Mouse (Mus musculus): ENCODE data around the gene Trio. TPM values are rescaled to one million over a fixed set of nuclear protein-coding genes. Genes with fewer than 3 reads are reported as not detected.
"Not testable (repeated sequence)": the region's sequence is repeated elsewhere in the genome, so short reads cannot be mapped to it uniquely, and the experiment has no call there.

Gene Trio
- polyA plus RNA-seq, 1 experiment from 2014 or later = 38.4 TPM

DNA sequence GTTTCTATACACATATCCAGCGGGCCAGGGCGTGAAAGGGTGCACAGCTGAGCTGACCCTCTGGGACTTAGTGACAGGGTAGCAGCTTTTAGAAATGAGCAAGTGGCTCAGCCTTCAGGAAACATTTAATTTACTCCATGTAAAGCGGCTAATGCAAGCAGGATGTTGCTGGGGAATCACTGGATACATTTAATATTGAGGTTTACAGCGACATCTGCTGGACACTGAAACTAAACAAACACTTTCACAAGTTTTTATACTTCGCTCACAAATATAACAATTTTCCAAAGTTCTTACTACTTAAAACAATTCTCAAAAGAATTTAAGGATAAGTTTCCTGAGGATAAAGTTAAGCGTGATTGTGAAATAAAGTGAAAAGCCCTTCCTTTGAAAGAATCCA lies 174.3 kb downstream of the Trio start:
- 78% methylated on average over 6 of the region's 6 CpGs for WGBS
- Histone ChIP-seq H3K4me3 (no peak overlapping the region), H3K4me1 (peaks cover 2% of the 10 kb centered on the region; the same call in 1 of the 2 replicates), H3K27ac (no peak overlapping the region), H3K27me3 (ENCODE audit: low read depth, poor library complexity, severe bottlenecking) (no peaks in the 10 kb centered on the region), H3K9me3 (replicated peaks) (no peaks in the 10 kb centered on the region), H3K36me3 (peaks cover 94% of the 10 kb centered on the region)
- no peak for DNase-seq (ENCODE audit: low spot score)

DNA sequence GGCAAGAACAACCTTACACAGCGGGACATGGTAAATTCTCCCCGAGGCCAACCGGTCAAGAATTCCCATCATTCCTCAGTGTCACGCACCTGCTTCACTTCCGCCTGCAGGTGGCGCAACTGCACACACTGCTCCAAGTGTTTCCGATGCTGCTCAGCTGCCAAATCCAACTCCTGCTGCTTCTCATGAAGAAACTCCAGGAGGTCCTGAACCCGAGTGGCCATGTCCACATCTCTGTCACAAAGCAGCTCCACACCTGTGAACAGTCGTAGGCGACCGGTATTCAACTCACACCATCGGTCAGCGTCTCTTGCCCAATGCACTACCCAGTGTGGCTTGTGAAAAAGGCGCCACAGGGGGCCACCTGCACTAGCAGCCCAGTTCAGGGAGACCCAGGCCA lies 174.7 kb downstream of the Trio start:
- Histone ChIP-seq H3K9me3 (replicated peaks) (no peaks in the 10 kb centered on the region), H3K27me3 (ENCODE audit: low read depth, poor library complexity, severe bottlenecking) (no peaks in the 10 kb centered on the region), H3K4me3 (no peak overlapping the region), H3K4me1 (peaks cover under 1% of the 10 kb centered on the region; the same call in 1 of the 2 replicates), H3K27ac (no peak overlapping the region), H3K36me3 (peaks cover 94% of the 10 kb centered on the region)
- DNase-seq (ENCODE audit: low spot score) = peak; percentile 51
- 89% methylated on average over 14 of the region's 14 CpGs for WGBS

DNA sequence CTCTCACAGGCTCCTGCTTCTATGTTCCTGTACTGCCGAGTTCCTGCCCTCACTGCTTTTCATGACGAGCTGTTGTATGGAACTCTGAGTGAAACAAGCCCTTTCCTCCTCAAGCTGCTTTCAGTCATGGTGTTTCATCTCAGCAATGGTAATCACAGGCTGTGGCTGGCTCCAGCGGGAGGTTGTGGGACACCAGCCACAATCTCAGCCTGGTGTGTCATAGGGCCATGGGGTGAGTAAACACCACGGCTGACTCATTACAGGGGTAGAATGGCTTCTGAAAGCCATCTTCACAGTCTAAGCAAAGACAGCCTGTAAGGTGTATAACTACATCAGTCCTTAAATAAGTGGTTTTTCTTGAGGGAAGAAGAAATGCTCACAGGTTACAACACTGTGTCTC lies 175.7 kb downstream of the Trio start:
- WGBS = 96% methylated on average over 4 of the region's 4 CpGs
- Histone ChIP-seq H3K27me3 (ENCODE audit: low read depth, poor library complexity, severe bottlenecking) (no peaks in the 10 kb centered on the region), H3K4me3 (no peak overlapping the region), H3K36me3 (peaks cover 94% of the 10 kb centered on the region), H3K27ac (no peak overlapping the region), H3K4me1 (no peaks in the 10 kb centered on the region), H3K9me3 (replicated peaks) (no peaks in the 10 kb centered on the region)
- no peak for DNase-seq (ENCODE audit: low spot score)

DNA sequence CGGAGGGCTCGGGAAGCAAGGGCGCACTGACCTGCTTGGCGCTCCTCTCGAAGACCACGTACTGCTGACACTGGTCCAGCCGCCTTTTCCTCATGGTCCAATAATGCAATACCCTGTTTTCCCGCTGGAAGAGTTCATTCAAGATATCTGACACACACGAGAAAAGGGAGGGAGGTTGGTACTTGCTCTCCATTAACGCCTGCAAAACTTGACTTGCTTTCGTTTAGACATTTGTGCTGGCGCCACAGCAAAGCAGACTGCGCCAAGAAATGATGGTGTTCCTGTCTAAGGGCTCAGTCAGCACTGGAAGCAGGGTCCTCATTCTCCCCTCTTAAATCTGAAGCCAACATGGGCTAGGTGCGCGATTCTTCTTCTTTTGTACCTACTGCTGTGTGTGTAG lies 184.0 kb downstream of the Trio start:
- no peaks in the 10 kb centered on the region for H3K27me3 ChIP-seq (ENCODE audit: low read depth, poor library complexity, severe bottlenecking)
- 93% methylated on average over 15 of the region's 15 CpGs for WGBS
- H3K4me3 ChIP-seq = no peak overlapping the region
- H3K36me3 ChIP-seq = peaks cover 96% of the 10 kb centered on the region
- no peaks in the 10 kb centered on the region for H3K9me3 ChIP-seq (replicated peaks)
- no peaks in the 10 kb centered on the region for H3K4me1 ChIP-seq
- no peak for DNase-seq (ENCODE audit: low spot score)
- H3K27ac ChIP-seq = no peak overlapping the region

DNA sequence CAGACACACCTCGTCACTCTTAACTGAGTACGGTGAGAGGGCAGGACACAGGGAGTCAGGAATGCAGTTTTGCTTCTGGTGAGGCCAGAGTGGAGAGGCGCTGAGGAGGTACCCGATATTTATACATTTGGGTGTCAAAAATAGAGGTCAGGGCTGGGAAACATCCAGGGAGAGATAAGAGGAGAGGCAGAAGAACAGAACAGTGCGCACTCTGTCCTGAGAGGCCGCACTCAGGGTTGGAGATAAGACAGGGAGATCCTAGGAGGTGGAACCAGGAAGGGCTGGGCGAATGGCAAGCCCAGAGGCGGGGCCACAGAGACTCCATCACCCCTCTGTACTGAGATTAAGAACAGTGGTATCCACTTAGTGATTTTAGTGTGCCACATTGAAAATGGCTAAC lies 185.1 kb downstream of the Trio start:
- Histone ChIP-seq H3K27me3 (ENCODE audit: low read depth, poor library complexity, severe bottlenecking) (no peaks in the 10 kb centered on the region), H3K9me3 (replicated peaks) (no peaks in the 10 kb centered on the region), H3K36me3 (peaks cover 95% of the 10 kb centered on the region), H3K4me3 (no peak overlapping the region), H3K27ac (no peak overlapping the region), H3K4me1 (no peaks in the 10 kb centered on the region)
- DNase-seq (ENCODE audit: low spot score) = no peak
- 85% methylated on average over 8 of the region's 8 CpGs for WGBS

DNA sequence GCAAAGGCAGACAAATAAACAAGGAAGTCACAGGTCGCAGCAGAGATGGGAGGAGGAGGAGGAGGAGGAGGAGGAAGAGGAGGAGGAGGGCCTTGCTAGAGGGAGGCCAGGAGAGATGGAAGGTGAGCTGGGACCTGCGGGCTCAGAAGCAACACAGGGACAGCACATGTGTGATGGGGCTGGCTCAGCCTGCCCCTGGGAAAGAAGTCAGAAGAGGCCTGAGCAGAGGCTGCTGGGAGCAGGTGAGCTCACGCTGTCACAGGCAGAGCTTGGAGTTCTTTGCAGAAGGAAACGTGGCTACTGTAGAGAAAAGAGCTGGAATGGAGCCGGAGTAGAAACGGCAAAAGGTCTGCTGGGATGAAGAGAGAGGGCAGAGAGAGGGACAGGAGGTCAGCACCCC lies 185.5 kb downstream of the Trio start:
- Histone ChIP-seq H3K27ac (no peak overlapping the region), H3K36me3 (peaks cover 95% of the 10 kb centered on the region)
- 71% methylated on average over 6 of the region's 6 CpGs for WGBS

DNA sequence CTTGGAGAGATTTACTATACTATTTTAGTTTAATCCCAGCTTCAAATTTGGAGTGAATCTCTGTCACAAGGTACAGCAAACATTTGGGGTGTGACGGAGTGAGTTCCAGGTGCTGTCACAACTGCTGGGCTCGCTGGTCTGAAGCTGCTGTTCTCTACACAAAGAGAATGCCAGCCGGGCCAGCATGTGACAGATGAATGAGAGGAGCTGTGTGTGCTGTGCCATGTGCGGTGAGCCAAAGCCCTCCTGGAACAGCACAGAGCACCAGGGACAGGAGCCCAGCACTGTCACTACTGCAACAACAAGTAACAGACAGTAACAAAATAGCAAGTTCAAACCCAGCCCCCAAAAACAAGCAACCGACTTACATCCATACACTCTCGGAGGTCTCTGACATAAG lies 194.0 kb downstream of the Trio start:
- 91% methylated on average over 6 of the region's 6 CpGs for WGBS
- H3K27me3 ChIP-seq (ENCODE audit: low read depth, poor library complexity, severe bottlenecking) = no peaks in the 10 kb centered on the region
- H3K27ac ChIP-seq = no peak overlapping the region
- peaks cover 94% of the 10 kb centered on the region for H3K36me3 ChIP-seq
- H3K9me3 ChIP-seq (replicated peaks) = no peaks in the 10 kb centered on the region
- H3K4me1 ChIP-seq = no peaks in the 10 kb centered on the region
- H3K4me3 ChIP-seq = no peak overlapping the region
- DNase-seq (ENCODE audit: low spot score) = no peak

More for the DNA sequence above, 185.5 kb downstream of the Trio start:
- Histone ChIP-seq H3K4me1 (no peaks in the 10 kb centered on the region), H3K27me3 (ENCODE audit: low read depth, poor library complexity, severe bottlenecking) (no peaks in the 10 kb centered on the region), H3K4me3 (no peak overlapping the region), H3K9me3 (replicated peaks) (no peaks in the 10 kb centered on the region)
- no peak for DNase-seq (ENCODE audit: low spot score)

DNA sequence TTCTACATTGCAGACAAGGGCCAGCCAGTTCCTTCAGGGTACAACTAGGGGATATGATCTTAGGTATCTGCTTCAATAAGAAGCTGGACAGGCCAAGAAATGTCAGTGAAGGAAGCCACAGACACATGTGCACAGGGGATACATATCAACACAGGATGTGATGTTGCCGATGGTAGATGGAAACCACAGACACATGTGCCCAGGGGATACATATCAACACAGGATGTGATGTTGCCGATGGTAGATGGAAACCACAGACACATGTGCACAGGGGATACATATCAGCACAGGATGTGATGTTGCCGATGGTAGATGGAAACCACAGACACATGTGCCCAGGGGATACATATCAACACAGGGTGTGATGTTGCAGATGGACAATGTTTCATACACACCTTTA lies 197.8 kb downstream of the Trio start:
- 96% methylated on average over 3 of the region's 3 CpGs for WGBS
- H3K4me1 ChIP-seq; DNase-seq (ENCODE audit: low spot score); H3K27ac ChIP-seq; H3K4me3 ChIP-seq; H3K27me3 ChIP-seq (ENCODE audit: low read depth, poor library complexity, severe bottlenecking); H3K9me3 ChIP-seq (replicated peaks): not testable (repeated sequence)
- peaks cover 97% of the 10 kb centered on the region for H3K36me3 ChIP-seq

DNA sequence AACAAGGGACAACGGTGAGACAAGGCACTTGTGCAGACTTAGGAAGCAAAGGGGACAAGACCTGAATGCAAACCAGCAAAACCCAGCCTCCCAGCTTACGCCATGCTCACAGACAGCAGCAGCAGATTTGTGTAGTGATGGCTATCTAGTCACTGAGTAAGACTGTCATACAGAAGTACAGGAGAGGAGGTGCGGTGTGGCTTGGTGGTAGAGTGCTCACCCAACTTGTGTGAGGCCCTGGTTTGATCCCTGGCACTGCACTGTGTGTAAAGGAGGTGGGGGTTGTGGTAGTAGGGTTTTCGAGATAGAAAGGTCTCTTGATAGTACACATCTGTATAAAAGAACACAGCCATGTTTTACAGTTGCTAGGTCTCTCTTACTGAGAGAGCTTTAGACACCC lies 198.8 kb downstream of the Trio start:
- H3K9me3 ChIP-seq (replicated peaks) = no peaks in the 10 kb centered on the region
- no peaks in the 10 kb centered on the region for H3K27me3 ChIP-seq (ENCODE audit: low read depth, poor library complexity, severe bottlenecking)
- H3K4me3 ChIP-seq = no peak overlapping the region
- 93% methylated on average over 4 of the region's 4 CpGs for WGBS
- no peak overlapping the region for H3K27ac ChIP-seq
- no peak for DNase-seq (ENCODE audit: low spot score)
- H3K4me1 ChIP-seq = no peaks in the 10 kb centered on the region
- peaks cover 95% of the 10 kb centered on the region for H3K36me3 ChIP-seq

DNA sequence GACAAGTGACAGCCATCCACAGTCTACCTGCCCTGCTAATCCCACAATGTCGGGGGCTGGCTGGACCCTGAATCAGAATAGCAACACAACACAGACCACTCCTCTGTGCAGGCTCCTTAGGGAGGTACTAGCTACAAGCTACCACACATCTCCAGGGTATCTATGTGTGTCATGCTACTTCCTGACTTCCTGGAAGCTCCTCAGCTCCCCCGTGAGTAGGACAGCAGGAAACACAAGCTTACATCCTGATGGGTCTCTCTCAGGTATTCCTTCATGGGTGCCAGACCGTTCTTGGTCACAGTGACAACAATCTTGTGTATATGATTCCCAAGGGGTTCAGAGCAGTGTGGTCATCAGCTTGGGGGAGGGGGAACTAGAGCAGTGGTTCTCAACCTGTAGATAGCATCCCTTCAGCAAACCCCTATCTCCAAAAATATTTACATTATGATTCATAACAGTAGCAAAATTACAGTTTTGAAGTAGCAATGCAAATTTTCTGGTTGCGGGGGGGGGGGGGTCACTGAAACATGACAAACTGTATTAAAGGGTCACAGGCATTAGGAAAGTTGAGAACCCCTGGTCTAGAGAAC lies 199.5 kb downstream of the Trio start:
- DNase-seq (ENCODE audit: low spot score) = no peak
- peaks cover 95% of the 10 kb centered on the region for H3K36me3 ChIP-seq
- H3K4me3 ChIP-seq = no peak overlapping the region
- H3K9me3 ChIP-seq (replicated peaks) = no peaks in the 10 kb centered on the region
- no peaks in the 10 kb centered on the region for H3K4me1 ChIP-seq
- H3K27me3 ChIP-seq (ENCODE audit: low read depth, poor library complexity, severe bottlenecking) = no peaks in the 10 kb centered on the region
- H3K27ac ChIP-seq = no peak overlapping the region
- 84% methylated on average over 4 of the region's 4 CpGs for WGBS

DNA sequence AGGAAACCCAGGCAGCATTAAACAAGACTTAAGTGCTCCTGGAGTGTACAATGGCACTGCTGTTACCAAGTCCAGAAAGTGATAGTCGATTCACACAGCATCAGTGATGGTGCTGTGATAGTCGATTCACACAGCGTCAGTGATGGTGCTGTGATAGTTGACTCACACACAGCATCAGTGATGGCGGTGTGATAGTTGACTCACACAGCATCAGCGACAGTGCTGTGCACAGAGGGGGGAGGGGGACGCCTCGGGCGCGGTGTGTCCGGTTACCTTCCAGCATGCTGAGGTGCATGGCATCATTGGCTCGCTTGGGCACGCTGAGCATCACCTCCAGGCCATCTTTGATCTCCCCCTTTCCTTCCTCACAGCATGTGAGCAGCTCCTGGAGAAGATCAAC lies 200.3 kb downstream of the Trio start:
- no peaks in the 10 kb centered on the region for H3K4me1 ChIP-seq
- no peak overlapping the region for H3K27ac ChIP-seq
- no peak for DNase-seq (ENCODE audit: low spot score)
- 92% methylated on average over 12 of the region's 12 CpGs for WGBS
- H3K27me3 ChIP-seq (ENCODE audit: low read depth, poor library complexity, severe bottlenecking) = no peaks in the 10 kb centered on the region
- H3K9me3 ChIP-seq (replicated peaks) = no peaks in the 10 kb centered on the region
- no peak overlapping the region for H3K4me3 ChIP-seq
- H3K36me3 ChIP-seq = peaks cover 95% of the 10 kb centered on the region

DNA sequence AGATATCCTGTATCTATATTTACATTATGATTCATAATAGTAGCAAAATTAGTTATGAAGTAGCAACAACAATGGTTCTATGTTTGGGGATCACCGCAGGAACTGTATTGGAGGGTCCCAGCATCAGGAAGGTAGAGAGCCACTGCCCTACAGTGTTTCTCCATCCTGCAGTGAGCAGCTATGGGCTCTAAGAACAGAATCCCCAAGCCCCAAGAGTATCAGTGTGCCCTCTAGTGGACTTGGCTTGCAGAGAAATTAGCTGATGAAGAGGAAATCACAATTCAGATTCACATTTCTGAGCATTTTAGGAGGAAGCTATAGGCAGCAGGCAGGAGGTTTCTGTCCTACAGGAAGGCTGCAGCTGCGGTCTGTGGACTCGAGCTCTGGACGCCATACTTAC lies 202.1 kb downstream of the Trio start:
- DNase-seq (ENCODE audit: low spot score) = peak; percentile 50
- WGBS = 88% methylated on average over 4 of the region's 4 CpGs

DNA sequence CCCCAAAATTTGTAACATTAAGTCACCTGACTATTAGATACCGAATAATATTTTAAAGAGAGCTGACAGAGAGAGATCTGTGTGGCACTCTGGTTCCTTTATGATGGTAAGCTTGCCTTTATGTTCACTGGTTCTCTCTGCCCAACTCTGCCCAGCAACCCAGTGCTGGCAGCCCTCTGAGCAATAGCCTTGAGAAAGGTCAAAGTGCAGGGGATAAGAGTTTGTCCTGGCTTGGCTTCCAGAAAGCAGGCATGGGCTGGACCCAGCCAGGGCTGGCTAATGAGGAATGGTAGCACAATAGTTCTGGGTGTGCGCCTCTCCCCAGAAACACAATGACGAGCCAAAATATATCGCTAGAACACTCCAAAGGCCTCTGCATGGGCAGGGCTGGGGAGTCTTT lies 203.2 kb downstream of the Trio start:
- WGBS = 95% methylated on average over 4 of the region's 4 CpGs
- H3K9me3 ChIP-seq (replicated peaks) = no peaks in the 10 kb centered on the region
- peaks cover 97% of the 10 kb centered on the region for H3K36me3 ChIP-seq
- H3K27me3 ChIP-seq (ENCODE audit: low read depth, poor library complexity, severe bottlenecking) = no peaks in the 10 kb centered on the region
- H3K4me1 ChIP-seq = peaks cover 8% of the 10 kb centered on the region
- no peak overlapping the region for H3K27ac ChIP-seq
- no peak for DNase-seq (ENCODE audit: low spot score)
- no peak overlapping the region for H3K4me3 ChIP-seq

More for the DNA sequence above, 202.1 kb downstream of the Trio start:
- Histone ChIP-seq H3K36me3 (peaks cover 97% of the 10 kb centered on the region), H3K4me3 (no peak overlapping the region), H3K9me3 (replicated peaks) (no peaks in the 10 kb centered on the region), H3K27me3 (ENCODE audit: low read depth, poor library complexity, severe bottlenecking) (no peaks in the 10 kb centered on the region), H3K27ac (no peak overlapping the region), H3K4me1 (no peaks in the 10 kb centered on the region)

All from limb, embryonic 10.5 days (tissue).